Mouse (Mus musculus) C2C12 (cell line): ENCODE results near the gene Zfp663. TPM values are rescaled to one million over a fixed set of nuclear protein-coding genes. Genes with fewer than 3 reads are reported as not detected.
A peak's percentile ranks its signal among the peaks of the same experiment; 100 is the strongest.

Experiments used
- H3K27me3 ChIP-seq: one replicate; pipeline ENCODE4 v1.6.1; 2011; ENCODE audit not compliant: control insufficient read depth, insufficient read depth, insufficient read length
- H3K36me3 ChIP-seq: one replicate; pipeline ENCODE4 v1.6.1; 2011; ENCODE audit not compliant: control insufficient read depth, insufficient read depth
- H3K4me3 ChIP-seq: one replicate; pipeline ENCODE4 v1.5.1; 2011; ENCODE audit warnings: mild to moderate bottlenecking, control low read depth; ENCODE audit not compliant: poor library complexity, insufficient read depth, severe bottlenecking
- H3K79me2 ChIP-seq: one replicate; pipeline ENCODE4 v1.6.1; 2011; ENCODE audit not compliant: control insufficient read depth, insufficient read depth
- H3K79me3 ChIP-seq: one replicate; pipeline ENCODE4 v1.6.1; 2011; ENCODE audit warnings: low read depth, control low read depth
- H3ac ChIP-seq: one replicate; pipeline ENCODE3; 2011; ENCODE audit warnings: low read depth; ENCODE audit not compliant: control insufficient read depth, insufficient read length
- CEBPB ChIP-seq: IDR thresholded peaks from one replicate; pipeline ENCODE4 v1.6.1; 2011; ENCODE audit warnings: low read depth, mild to moderate bottlenecking, control low read depth, moderate library complexity
- CTCF ChIP-seq: IDR thresholded peaks from one replicate; pipeline ENCODE4 v1.5.1; 2011; ENCODE audit not compliant: control insufficient read depth, insufficient read depth, insufficient read length
- FOSL1 ChIP-seq: IDR thresholded peaks from one replicate; pipeline ENCODE4 v1.8.0; 2011; ENCODE audit warnings: mild to moderate bottlenecking, low read length; ENCODE audit not compliant: poor library complexity, insufficient read depth, severe bottlenecking
- MAX ChIP-seq: IDR thresholded peaks from one replicate; pipeline ENCODE4 v1.6.1; 2011; ENCODE audit warnings: mild to moderate bottlenecking, control low read depth
- MYOD1 ChIP-seq: IDR thresholded peaks from one replicate; pipeline ENCODE4 v1.6.1; 2011; ENCODE audit warnings: low read depth; ENCODE audit not compliant: control insufficient read depth, insufficient read length
- MYOG ChIP-seq: IDR thresholded peaks from one replicate; pipeline ENCODE4 v1.6.1; 2011; ENCODE audit not compliant: control insufficient read depth, insufficient read length; ENCODE audit errors: extremely low read depth
- USF1 ChIP-seq: IDR thresholded peaks from one replicate; pipeline ENCODE4 v1.6.1; 2011; ENCODE audit warnings: low read depth, mild to moderate bottlenecking, control low read depth, moderate library complexity
- polyA plus RNA-seq: library from polyadenylated mRNA; unstranded; fragments of >200 nt; fragmentation: generic; extraction: Trizol; gene quantifications from one replicate; pipeline ENCODE4 v1.2.1, GENCODE M21; 2012; ENCODE audit warnings: missing spikeins

Zfp663 gene
- polyA plus RNA-seq, 1 experiment, result not detected

- Histone ChIP-seq H3K4me3 (peak overlapping the region; percentile 85), H3K36me3 (peaks cover 14% of the 10 kb centered on the region), H3ac (peak overlapping the region; percentile 99), H3K27me3 (peaks cover 3% of the 10 kb centered on the region), H3K79me3 (peaks cover 32% of the 10 kb centered on the region), H3K79me2 (peaks cover 55% of the 10 kb centered on the region)
- TF ChIP-seq FOSL1 (no peak), USF1 (no peak), CEBPB (no peak)
Observed at GRCm38 (mm10) chr2:165325521-165326303, 42.8 kb downstream of the Zfp663 start.

DNA sequence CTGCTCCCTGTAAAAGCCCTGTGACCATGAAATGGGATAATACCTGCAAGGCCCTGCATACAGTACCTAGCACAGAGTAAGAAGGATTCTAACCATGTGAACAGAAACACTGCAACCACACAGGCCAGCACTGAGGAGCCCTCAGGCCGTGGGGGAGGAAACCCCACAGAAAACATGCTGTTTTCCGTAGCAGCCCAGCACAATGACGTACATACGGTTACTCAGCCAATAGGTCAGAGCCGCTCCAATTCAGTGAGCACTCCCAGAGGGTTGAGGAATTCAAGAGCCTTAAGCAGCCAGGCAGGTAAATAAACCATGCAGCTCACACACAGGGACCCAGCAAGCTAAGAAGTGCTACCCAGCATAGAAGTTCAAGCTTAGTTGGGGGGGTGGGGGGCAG lies 44.6 kb downstream of the Zfp663 start:
- Histone ChIP-seq H3K27me3 (no peaks in the 10 kb centered on the region), H3K79me3 (peaks cover 43% of the 10 kb centered on the region), H3K79me2 (peaks cover 73% of the 10 kb centered on the region), H3K36me3 (peaks cover 14% of the 10 kb centered on the region), H3ac (no peak overlapping the region), H3K4me3 (no peak overlapping the region)
- TF ChIP-seq MAX (no peak), USF1 (no peak), CTCF (no peak)

- Histone ChIP-seq H3ac (no peak overlapping the region), H3K36me3 (peaks cover 14% of the 10 kb centered on the region), H3K27me3 (no peaks in the 10 kb centered on the region), H3K4me3 (no peak overlapping the region), H3K79me2 (peaks cover 77% of the 10 kb centered on the region), H3K79me3 (peaks cover 43% of the 10 kb centered on the region)
- TF ChIP-seq USF1 (no peak), CEBPB (no peak), FOSL1 (no peak), MYOG (no peak), MAX (no peak), MYOD1 (no peak)
Observed at GRCm38 (mm10) chr2:165323484-165323883, 45.0 kb downstream of the Zfp663 start.

- H3K79me3 ChIP-seq, result peaks cover 47% of the 10 kb centered on the region
- peaks cover 90% of the 10 kb centered on the region for H3K79me2 ChIP-seq
- no peaks in the 10 kb centered on the region for H3K27me3 ChIP-seq
- TF ChIP-seq MYOG (no peak), MAX (no peak), MYOD1 (no peak), CTCF (no peak), USF1 (no peak), CEBPB (no peak), FOSL1 (no peak)
- peaks cover 14% of the 10 kb centered on the region for H3K36me3 ChIP-seq
- H3ac ChIP-seq, result no peak overlapping the region
- H3K4me3 ChIP-seq, result no peak overlapping the region
Observed at GRCm38 (mm10) chr2:165321981-165322735, 46.4 kb downstream of the Zfp663 start.

- Histone ChIP-seq H3K4me3 (no peak overlapping the region), H3K36me3 (peaks cover 14% of the 10 kb centered on the region), H3K79me3 (peaks cover 47% of the 10 kb centered on the region), H3K27me3 (no peaks in the 10 kb centered on the region), H3ac (no peak overlapping the region), H3K79me2 (peaks cover 92% of the 10 kb centered on the region)
- TF ChIP-seq CTCF (no peak), CEBPB (no peak), MAX (no peak), USF1 (no peak), MYOG (no peak), FOSL1 (no peak), MYOD1 (no peak)
Observed at GRCm38 (mm10) chr2:165321381-165321888, 47.1 kb downstream of the Zfp663 start.

- no peak for TF ChIP-seq FOSL1
- no peak for TF ChIP-seq CEBPB
- TF ChIP-seq CTCF, result no peak
- TF ChIP-seq MAX, result no peak
- no peak for TF ChIP-seq MYOG
- no peak for TF ChIP-seq MYOD1
- TF ChIP-seq USF1, result no peak
- no peak overlapping the region for H3ac ChIP-seq
- peaks cover 14% of the 10 kb centered on the region for H3K36me3 ChIP-seq
- no peak overlapping the region for H3K4me3 ChIP-seq
- no peaks in the 10 kb centered on the region for H3K27me3 ChIP-seq
- H3K79me2 ChIP-seq, result peaks cover 86% of the 10 kb centered on the region
- peaks cover 47% of the 10 kb centered on the region for H3K79me3 ChIP-seq
Observed at GRCm38 (mm10) chr2:165320531-165321150, 47.9 kb downstream of the Zfp663 start.
